Comparison of ENCODE assay signal across 9 mouse cellular contexts in the genomic region with DNA sequence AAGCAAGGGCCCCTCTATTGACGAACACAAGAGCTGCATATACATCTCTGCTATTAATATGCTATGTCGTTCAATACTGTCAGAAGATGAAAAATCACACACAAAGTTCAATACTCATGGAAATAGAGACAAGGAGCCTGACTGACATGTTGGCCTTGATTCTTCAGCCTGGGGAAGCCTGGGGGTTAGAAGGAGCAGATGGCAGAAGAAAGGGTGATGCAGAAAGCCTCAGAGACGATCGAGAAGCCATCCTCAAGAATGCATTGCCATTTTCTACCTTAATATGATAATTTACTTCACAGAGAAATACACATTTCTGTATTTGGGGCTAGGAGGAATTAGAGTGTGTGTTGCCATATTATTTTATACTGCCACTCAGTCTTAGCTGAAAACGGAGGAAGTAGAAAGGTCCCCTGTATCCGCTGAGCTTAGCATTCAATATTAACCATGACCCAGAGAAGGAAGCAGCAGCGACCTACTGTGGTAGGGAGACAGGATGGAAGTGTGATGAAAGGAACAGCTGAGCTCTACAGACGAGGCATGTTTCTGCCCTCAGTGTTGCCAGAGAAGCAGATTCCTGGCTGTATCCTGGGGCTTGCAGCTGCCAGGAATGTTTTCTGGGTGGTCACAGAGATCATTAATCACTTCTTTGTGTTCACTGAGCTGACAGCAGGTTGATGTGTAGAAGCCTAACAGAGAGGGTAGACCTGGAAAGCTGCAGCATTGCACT.
A peak's percentile ranks its signal among the peaks of the same experiment; 100 is the strongest.
DNase-seq lines count a peak whose midpoint lies in the region; ATAC-seq and TF ChIP-seq lines count a peak whose summit lies in the region.
"Had no signal": no experiment of that assay in that cellular context is flagged by ENCODE, and none has a peak within 500 bp of the region (broad histone marks: within the 10 kb centered on the region; RNA-seq: fewer than 3 reads in every experiment).

No protein-coding gene starts in this region.

- 31% methylated on average over 8 of the region's 8 CpGs for WGBS in lung, postnatal 0 days
- WGBS in lung, adult 2 months, result 25% methylated on average over 8 of the region's 8 CpGs
- WGBS in forebrain, postnatal 0 days, result 38% methylated on average over 8 of the region's 8 CpGs
- WGBS in stomach, postnatal 0 days, result 32% methylated on average over 8 of the region's 8 CpGs
- 37% methylated on average over 8 of the region's 8 CpGs for WGBS in intestine, embryonic 16.5 days

- H3K4me2 ChIP-seq in lung, postnatal 0 days (replicated peaks; ENCODE audit: low read depth, low read length), result no peak overlapping the region
- H3K4me2 ChIP-seq in forebrain, postnatal 0 days (ENCODE audit: low read depth), result no peak overlapping the region
- no peak overlapping the region for H3K4me2 ChIP-seq in stomach, postnatal 0 days (replicated peaks; ENCODE audit: low read depth)
- H3K4me2 ChIP-seq in intestine, embryonic 16.5 days (ENCODE audit: low read depth, low read length), result no peak overlapping the region
- H3K4me2 ChIP-seq: heart, embryonic 13.5 days had no signal

- H3K9ac ChIP-seq in lung, postnatal 0 days (replicated peaks; ENCODE audit: low read depth), result no peak overlapping the region
- no peak overlapping the region for H3K9ac ChIP-seq in forebrain, postnatal 0 days
- no peak overlapping the region for H3K9ac ChIP-seq in stomach, postnatal 0 days (ENCODE audit: low read length)
- H3K9ac ChIP-seq in intestine, embryonic 16.5 days (ENCODE audit: low read depth, low read length), result no peak overlapping the region
- H3K9ac ChIP-seq: heart, embryonic 13.5 days had no signal

- H3K4me3 ChIP-seq in lung, postnatal 0 days (ENCODE audit: low read depth, low read length), result no peak overlapping the region
- no peak overlapping the region for H3K4me3 ChIP-seq in lung, adult 2 months (replicated peaks; ENCODE audit: extremely low read depth, low read depth, low read length)
- no peak overlapping the region for H3K4me3 ChIP-seq in forebrain, postnatal 0 days (ENCODE audit: low read depth, low read length)
- H3K4me3 ChIP-seq in stomach, postnatal 0 days (ENCODE audit: low read depth, low read length), result no peak overlapping the region
- no peak overlapping the region for H3K4me3 ChIP-seq in intestine, embryonic 16.5 days (ENCODE audit: low read length)
- H3K4me3 ChIP-seq: heart, embryonic 13.5 days had no signal

- intact Hi-C loops in heart, postnatal 10 days (cut with DNase I), result no loop called here

- TF ChIP-seq CTCF in lung, postnatal 0 days (IDR thresholded peaks at IDR 0.05), result peak; percentile 29
- TF ChIP-seq CTCF in lung, adult 2 months (IDR thresholded peaks at IDR 0.05; ENCODE audit: insufficient read depth, low read length), result no peak
- TF ChIP-seq CTCF in forebrain, postnatal 0 days (IDR thresholded peaks at IDR 0.05; ENCODE audit: low read depth), result peak; percentile 28
- TF ChIP-seq CTCF in stomach, postnatal 0 days (IDR thresholded peaks at IDR 0.05; ENCODE audit: low read depth), result peak; percentile 52

- TF ChIP-seq POLR2A in lung, adult 2 months (IDR thresholded peaks at IDR 0.05; ENCODE audit: borderline replicate concordance, extremely low read depth, low read depth, low read length), result no peak

- ATAC-seq in lung, postnatal 0 days, result no peak
- ATAC-seq in forebrain, postnatal 0 days, result peak; percentile 88
- ATAC-seq in megakaryocyte progenitor cell, adult 5-6 weeks (replicated peaks; ENCODE audit: poor library complexity), result peak; percentile 80
- ATAC-seq in stomach, postnatal 0 days (ENCODE audit: low FRiP score, low TSS enrichment), result peak; percentile 40; the same call in 1 of the 2 replicates
- ATAC-seq in intestine, embryonic 16.5 days, result no peak

- no peaks in the 10 kb centered on the region for H3K9me3 ChIP-seq in lung, postnatal 0 days (ENCODE audit: low read length)
- H3K9me3 ChIP-seq in forebrain, postnatal 0 days (ENCODE audit: low read length), result no peaks in the 10 kb centered on the region
- no peaks in the 10 kb centered on the region for H3K9me3 ChIP-seq in stomach, postnatal 0 days (ENCODE audit: control insufficient read depth, low read length)
- H3K9me3 ChIP-seq in intestine, embryonic 16.5 days (ENCODE audit: control insufficient read depth, low read length), result no peaks in the 10 kb centered on the region
- H3K9me3 ChIP-seq: heart, embryonic 13.5 days had no signal

- no peaks in the 10 kb centered on the region for H3K27me3 ChIP-seq in lung, postnatal 0 days (replicated peaks; ENCODE audit: insufficient read depth, low read length)
- H3K27me3 ChIP-seq in forebrain, postnatal 0 days (ENCODE audit: insufficient read depth, low read length), result no peaks in the 10 kb centered on the region
- no peaks in the 10 kb centered on the region for H3K27me3 ChIP-seq in stomach, postnatal 0 days (ENCODE audit: control insufficient read depth, insufficient read depth, low read length)
- H3K27me3 ChIP-seq in intestine, embryonic 16.5 days (replicated peaks; ENCODE audit: control insufficient read depth, insufficient read depth, low read length), result no peaks in the 10 kb centered on the region
- H3K27me3 ChIP-seq: heart, embryonic 13.5 days had no signal

- TF ChIP-seq EP300 in lung, postnatal 0 days (IDR thresholded peaks at IDR 0.05), result no peak
- no peak for TF ChIP-seq EP300 in stomach, postnatal 0 days (optimal IDR thresholded peaks at IDR 0.05)

- no peaks in the 10 kb centered on the region for H3K4me1 ChIP-seq in lung, postnatal 0 days (ENCODE audit: insufficient read depth, low read depth, low read length)
- no peaks in the 10 kb centered on the region for H3K4me1 ChIP-seq in lung, adult 2 months (ENCODE audit: control insufficient read depth, insufficient read depth, low read length)
- no peaks in the 10 kb centered on the region for H3K4me1 ChIP-seq in forebrain, postnatal 0 days (ENCODE audit: insufficient read depth)
- no peaks in the 10 kb centered on the region for H3K4me1 ChIP-seq in stomach, postnatal 0 days (replicated peaks; ENCODE audit: control insufficient read depth, insufficient read depth)
- H3K4me1 ChIP-seq in intestine, embryonic 16.5 days (ENCODE audit: control insufficient read depth, insufficient read depth, low read length), result no peaks in the 10 kb centered on the region
- H3K4me1 ChIP-seq: heart, embryonic 13.5 days had no signal

- H3K36me3 ChIP-seq in lung, postnatal 0 days (ENCODE audit: insufficient read depth, low read length), result no peaks in the 10 kb centered on the region
- H3K36me3 ChIP-seq in forebrain, postnatal 0 days (ENCODE audit: insufficient read depth), result no peaks in the 10 kb centered on the region
- H3K36me3 ChIP-seq in stomach, postnatal 0 days (ENCODE audit: control insufficient read depth, insufficient read depth, low read length), result no peaks in the 10 kb centered on the region
- no peaks in the 10 kb centered on the region for H3K36me3 ChIP-seq in intestine, embryonic 16.5 days (ENCODE audit: control insufficient read depth, insufficient read depth, low read length)
- H3K36me3 ChIP-seq: heart, embryonic 13.5 days had no signal

- H3K27ac ChIP-seq in lung, postnatal 0 days (ENCODE audit: low read length), result no peak overlapping the region
- no peak overlapping the region for H3K27ac ChIP-seq in forebrain, postnatal 0 days (ENCODE audit: low read depth, low read length)
- no peak overlapping the region for H3K27ac ChIP-seq in stomach, postnatal 0 days (replicated peaks)
- H3K27ac ChIP-seq in intestine, embryonic 16.5 days (ENCODE audit: low read length), result no peak overlapping the region
- H3K27ac ChIP-seq: heart, embryonic 13.5 days had no signal

- DNase-seq in lung, postnatal 0 days (ENCODE audit: low spot score), result peak; percentile 18
- no peak for DNase-seq in lung, adult 2 months
- DNase-seq in forebrain, postnatal 0 days, result peak; percentile 63
- no peak for DNase-seq in stomach, postnatal 0 days (ENCODE audit: low spot score)
- DNase-seq in heart, postnatal 10 days, result no peak
- DNase-seq: cerebellum, adult 9-10 months had no signal

Comparison
In these comparisons a context has a peak if more than half of its experiments do, and no peak if none do; other contexts are left out.
1. DNase-seq: peak in lung, postnatal 0 days (single experiment) and forebrain, postnatal 0 days (single experiment); none in lung, adult 2 months (single experiment), stomach, postnatal 0 days (single experiment) and heart, postnatal 10 days (0 of 2).
2. ATAC-seq: peak in forebrain, postnatal 0 days (single experiment), megakaryocyte progenitor cell, adult 5-6 weeks (single experiment) and stomach, postnatal 0 days (single experiment); none in lung, postnatal 0 days (single experiment) and intestine, embryonic 16.5 days (single experiment).